Mouse (Mus musculus): ENCODE measurements around the gene Lyrm9.
A peak's percentile ranks its signal among the peaks of the same experiment; 100 is the strongest.

The Lyrm9 gene

DNA sequence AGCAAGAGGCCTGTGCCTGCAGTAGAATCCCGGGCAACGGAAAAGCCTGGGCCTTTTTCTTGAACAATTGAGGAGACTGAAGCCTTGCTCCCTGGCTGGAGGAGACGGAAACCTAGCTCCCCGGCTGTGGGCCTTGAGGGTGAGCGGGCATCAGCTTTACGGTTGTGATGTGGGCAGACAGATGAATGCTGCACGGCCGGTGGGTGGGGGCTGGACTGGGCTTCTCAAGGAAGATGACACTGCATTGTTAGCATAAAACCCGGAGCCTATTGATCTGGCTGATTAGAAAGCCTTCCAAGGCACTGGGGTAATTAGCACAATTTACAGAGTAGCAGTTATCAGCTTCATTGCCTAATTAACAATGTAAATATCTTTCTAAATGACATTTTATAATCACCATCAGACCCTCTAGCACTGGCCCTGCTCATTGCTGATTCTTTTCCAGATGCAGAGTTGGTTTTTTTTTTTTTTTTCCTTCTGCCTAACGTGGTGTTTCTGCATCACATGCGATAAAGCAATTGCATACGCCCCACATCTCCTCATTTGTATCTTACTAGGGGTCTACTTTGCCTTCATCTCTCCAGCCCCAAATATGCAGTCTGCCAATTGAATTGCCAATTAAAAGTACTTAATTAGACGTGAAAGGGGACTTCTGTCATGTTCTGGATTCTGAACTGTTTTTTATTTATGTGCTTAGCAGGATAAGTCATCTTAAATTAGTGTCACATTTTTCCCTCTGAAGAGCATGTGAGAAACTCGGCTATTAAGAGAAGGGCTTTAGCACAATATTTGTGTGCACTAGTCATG lies 10.2 kb upstream of the Lyrm9 start:
- no peak for DNase-seq

DNA sequence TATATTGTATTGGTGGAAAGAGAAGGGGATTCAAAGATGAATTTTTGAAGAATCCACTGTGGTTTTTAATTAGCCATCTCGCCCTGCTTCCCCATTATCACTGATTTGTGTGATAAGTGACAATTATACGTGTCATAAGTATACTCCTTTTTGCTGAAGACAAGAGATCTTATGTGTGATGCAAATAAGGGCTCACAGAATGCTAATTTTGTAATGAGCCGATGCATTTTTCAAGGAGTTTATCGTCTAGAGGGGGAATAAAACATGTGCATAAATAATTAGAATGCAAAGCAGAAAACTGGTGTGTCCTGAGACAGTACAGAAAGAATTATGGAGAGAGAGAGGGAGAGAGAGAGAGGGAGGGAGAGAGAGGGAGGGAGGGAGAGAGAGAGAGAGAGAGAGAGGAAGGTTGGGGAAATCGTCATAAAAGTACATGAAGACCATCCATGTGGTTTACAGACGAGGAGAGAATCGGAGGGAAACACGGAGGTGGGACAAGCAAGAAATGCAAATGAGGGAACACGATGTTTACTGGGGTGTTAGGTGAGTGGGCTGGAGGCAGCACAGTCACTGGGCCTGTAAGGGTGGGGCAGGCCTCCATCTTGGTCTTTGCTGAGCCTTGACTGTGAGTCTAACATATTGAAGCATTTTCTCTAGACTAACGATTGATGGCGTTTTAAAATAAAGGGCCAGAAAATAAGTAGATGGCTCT lies 8.9 kb upstream of the Lyrm9 start:
- DNase-seq = no peak

DNA sequence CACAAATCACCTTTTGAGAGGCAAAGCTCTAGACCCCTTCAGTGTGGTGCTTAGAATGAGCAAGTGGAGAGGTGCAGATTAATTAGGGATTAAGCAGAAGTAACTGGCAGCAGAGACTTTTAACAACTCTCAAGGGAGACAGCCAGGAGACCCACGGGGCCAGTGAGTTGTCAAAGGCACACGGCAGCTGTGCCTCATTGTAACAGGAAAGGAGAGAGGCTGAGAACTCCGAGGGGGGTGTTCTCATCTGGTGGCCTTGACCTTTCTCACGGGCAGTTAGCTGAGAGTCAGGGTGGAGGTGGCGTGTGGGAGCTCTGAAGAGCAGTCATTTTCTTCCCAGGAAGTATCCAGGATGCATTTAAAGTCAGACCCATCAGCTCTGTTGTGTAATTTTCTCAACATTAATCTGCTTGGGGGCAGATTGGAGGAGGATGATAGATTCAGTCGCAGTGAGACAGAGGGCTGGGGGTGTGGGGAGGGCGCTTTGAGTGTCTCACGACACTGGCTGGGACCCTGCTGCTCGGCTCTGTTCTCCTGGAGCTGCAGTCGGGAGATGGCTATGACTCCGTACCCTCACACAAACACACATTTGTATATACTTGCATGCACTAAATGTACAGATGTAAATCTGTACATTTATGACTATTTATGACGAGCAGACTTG lies 5.9 kb upstream of the Lyrm9 start:
- no peak for DNase-seq

DNA sequence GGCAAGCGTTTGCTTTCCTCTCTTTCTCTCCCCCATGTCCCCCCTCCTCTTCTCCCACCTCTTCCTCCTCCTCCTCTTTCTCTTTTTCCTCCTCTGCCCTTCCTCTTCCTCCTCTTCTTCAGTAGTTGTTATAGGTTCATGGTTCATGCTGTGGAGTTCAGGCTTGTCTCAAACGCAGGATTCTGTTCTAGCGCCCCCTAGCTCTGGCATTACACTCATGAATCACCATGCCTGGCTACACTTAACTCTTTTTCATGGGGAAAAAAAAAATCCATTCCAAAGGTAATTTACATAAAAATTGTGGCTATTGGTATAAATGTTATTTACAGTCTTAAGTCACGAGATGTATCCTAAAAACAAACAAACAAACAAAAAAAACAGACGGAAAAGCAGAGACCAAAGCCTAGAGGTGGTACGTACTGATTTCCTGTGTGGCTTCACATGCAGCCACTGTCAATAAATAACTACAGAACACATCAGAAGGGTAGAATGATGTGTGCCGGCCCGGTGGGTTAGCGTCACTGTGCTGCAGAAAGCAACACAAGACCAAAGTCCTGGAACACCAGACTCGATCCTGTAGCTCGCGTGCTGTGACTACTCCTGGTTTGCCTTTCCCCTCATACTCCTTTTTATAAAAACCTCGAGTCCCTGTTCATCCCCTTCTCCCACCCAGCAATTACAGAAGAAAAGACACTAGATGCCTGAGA lies 3.4 kb upstream of the Lyrm9 start:
- DNase-seq = no peak

DNA sequence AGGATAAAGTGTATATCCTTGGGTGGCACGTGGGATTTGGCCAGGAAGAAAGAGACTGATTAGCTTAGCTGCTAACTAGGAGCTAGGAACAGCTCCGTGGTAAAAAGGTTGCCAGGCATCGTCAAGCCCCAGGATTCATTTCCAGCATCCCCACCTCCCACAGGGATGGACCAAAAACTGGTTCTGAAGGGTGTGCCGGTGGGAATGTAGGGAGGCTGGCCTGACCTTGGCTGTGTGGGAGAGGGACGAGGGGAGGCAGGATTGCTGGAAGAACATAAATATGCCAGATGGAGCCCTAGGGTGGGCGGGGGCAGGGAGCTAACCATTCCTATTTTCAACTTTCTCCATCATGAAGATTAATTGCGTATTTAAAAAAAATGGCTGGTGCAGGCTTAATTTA lies 1.2 kb downstream of the Lyrm9 start:
- DNase-seq = peak; percentile 24

DNA sequence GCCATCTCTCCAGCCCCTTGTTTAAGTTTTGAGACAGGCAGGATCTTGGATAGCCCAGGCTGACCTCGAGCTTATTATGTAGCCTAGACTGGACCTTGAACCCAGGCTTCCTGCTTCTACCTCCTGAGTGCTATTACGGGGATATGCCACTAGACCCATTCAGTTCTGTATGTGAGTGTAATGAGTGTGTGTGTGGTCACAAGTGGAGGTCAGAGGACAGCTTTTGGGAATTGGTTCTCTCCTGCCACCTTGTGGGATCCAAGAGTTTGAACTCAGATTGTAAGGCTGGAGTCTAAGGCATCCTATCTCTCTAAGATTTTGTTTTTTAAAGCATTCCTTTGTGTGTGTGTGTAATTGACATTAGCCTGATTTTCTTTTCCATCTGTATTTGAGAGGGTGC lies 2.0 kb downstream of the Lyrm9 start:
- DNase-seq = no peak

DNA sequence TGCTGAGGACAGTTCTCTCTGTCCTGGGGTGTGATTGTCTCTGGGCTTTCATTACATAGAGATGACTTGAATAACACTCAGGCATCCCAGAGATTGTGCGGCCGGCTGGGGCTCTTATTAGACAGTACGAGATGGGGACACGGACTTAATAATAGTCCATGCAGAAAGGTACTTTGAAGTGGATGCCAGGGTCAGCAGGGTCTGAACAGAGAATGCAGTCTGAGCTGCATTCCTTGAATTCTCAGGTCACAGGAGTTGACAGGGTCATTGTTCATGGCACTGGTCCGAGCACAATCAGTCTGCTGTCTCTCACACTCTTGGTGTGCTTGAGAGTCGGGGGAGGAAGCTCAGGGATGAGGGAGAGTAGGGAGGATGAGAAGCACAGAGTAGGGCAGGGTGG lies 3.0 kb downstream of the Lyrm9 start:
- DNase-seq = no peak

DNA sequence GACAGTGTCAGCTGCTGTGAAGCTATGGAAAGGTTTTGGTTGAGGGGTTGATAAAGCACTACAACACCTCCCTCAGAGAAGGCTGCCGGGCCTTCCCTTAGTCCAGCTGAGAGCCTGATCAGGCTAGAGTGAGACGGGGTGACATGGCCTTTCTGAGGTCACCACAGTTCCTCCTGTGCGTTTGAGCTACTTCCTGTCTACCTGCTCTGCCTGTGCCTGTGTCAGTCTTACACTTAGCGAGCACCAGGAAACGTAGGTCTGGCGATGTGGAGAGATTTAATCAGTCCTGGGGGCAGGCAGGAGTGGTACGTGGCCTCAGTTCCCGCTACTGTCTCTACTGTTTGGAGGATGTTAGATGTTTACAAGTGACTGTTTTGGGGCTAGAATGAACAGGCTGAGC lies 3.8 kb downstream of the Lyrm9 start:
- DNase-seq = no peak

DNA sequence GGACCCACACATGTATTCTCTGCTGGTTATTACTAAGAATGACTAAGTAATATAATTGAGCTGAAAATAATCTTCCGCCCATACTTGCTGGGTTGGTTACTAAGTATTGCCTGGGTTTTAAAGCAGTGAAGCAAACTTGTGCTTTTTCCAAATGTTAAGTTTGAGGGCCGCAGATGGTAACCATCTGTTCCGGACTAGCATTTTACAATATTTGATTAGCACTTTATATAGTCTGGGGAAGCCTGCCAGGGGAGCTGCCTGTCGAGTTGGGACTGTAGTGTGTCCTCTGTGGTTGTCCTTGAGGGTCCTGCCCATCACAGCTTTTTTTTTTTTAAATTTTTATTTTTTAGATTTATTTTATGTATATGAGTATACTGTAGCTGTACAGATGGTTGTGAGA lies 5.3 kb downstream of the Lyrm9 start:
- no peak for DNase-seq

DNA sequence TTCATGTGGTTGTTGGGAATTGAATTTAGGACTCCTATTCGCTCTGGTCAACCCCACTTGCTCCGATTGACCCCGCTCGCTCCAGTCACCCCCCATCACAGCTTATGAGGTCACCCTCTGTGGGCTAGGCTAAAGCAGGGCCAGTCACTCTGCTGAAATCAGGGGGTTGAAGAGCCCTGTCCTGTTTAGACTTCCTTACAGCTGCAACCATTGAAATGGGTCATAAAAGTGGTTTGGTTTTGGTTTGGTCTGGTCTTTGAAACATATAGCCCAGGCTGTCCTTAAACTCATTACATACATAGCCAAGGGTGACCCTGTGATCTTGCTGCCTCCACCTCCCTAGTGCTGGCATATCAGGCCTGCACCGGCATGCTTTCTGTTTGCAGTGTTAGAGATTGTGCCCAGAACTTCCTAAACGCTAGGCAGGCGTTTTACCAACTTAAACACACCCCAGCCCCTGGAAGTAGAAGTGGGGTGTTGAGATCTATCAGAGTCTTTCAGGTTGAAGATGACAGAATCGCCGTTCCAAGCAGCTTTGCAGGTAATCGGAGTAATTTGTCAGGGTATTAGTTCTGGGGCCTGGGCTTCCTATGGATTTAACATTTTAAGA lies 5.8 kb downstream of the Lyrm9 start:
- DNase-seq = no peak

DNA sequence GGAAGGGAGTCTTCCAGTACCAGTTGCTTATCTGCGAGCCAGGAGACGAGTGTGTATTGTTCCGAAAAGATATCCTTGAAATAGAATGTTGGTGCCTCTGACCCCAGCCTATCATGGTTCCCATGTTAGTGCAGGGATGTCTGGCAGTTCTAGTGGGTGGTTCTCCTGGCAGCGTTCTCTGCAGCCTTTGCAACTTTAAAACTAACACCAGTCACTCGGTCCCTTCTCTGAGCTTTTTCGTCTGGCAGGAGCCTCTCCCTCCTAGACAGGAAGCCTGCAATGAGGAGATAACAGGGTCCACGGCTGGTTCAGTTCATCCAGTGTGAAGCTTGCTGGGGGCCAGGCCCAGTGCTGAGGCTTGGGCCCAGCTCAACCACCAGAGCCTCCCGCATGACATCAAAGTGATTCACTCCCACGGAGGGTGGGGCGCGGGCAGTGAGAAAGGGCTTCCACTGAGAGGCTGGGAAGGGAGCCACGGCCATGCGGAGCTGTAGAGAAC lies 6.5 kb downstream of the Lyrm9 start:
- DNase-seq = no peak

DNA sequence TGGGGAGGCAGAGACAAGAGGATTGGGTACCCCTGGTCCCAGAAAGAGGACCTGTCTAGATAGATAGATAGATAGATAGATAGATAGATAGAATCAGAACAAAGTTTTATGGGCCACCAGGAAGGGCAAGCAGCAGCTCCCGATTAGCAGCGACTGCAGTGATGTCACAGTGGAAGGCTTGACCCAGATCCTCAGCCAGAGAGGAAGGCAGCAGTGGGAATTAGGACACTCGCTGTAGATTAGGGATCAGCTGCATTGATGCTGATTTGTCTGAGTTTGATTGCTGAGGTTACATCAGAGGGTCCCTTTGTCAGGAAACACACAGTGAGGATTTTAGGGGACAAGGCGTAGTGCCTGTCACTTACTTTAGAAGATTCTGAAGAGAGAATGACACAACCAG lies 10.1 kb downstream of the Lyrm9 start:
- DNase-seq = no peak

DNA sequence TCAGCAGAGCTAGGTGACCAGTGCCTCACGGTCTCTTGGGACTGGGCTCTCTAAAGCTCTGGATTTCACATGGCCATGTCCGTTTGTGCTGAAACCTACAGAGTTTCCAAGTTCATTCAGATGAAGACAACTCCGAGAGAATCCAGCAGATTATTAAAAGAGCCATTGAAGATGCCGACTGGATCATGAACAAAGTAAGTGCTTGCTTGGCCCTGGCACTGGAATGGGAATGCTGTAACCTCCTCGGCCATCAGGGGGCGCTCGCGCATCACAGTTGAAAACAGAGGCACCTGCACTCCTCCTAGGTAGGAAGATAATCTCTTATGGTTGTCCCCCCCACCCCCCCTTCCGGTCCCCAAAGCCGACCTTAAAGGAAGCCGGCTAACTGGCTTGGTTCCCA lies 11.6 kb downstream of the Lyrm9 start:
- DNase-seq = peak; percentile 40

DNA sequence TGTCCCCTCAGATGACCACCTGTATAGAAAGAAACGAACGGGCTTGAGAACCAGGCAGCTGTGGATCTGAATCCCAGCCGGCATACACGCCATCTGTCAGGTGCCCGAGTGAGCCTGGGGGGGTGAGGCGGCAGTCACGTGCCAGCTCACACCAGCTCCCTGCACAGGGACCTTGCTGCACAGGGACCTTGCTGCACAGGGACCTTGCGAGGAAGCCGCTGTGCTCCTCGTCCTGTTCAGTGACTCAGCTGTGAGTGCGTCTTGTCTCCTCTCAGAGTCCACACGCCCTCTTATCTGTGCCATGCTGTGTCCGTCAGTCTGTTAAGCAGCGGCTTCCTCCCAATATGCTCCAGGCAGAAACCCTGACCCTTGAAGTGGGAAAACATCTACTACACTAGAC lies 13.1 kb downstream of the Lyrm9 start:
- no peak for DNase-seq

DNA sequence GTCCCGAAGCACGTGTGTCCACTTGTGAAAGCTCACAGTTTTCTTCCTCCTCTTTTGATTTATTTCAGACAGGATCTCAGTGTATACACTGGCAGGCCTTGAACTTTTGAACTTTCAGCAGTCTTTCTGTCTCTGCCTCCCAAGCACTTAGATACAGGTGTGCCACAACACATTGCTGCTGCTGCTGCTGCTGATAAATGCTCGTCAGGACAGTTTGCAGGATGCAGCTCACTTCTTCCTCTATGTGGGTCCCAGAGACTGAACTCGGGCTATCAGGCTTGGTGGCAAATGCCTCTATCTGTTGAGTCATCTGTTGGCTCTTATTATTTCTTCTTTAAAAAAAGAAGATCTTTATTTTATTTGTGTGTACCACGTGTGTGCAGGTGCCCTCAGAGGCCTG lies 13.8 kb downstream of the Lyrm9 start:
- no peak for DNase-seq

DNA sequence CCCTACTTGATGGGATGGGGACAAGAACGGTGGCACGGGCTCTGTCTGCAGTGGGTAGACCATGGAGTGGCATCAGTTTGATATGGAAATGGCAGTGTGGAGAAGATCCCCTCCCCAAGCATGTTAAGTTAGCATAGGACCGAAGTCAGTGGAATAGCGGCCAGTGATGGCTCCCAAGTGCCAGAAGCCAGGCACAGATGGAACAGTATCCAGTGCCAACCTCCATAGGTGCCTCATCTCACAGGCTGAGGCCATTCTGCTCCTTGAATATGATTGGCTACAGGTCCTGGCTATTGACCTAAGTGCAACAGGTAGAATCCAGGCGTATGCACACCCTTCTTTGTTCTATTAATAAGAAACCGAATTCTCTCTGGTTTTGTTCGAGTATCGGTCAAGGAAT lies 15.6 kb downstream of the Lyrm9 start:
- DNase-seq = no peak

DNA sequence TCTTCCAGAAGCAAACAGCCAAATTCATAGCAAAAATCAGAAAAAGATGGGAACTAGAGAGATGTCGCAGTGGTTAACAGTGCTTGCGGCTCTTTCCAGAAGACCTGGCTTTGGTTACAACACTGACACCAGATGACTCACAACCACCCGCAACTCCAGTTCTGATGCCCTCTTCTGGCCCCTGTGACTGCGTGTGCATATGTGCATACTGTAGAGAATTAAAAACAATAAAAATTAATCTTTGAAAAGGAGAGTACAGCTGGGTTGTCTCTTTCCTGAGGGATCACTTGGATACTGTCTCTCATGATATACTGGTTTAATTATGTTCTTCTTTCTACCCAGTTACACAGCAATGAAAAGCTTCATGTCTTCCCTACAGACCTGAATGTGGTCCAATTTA lies 20.2 kb downstream of the Lyrm9 start:
- no peak for DNase-seq

DNA sequence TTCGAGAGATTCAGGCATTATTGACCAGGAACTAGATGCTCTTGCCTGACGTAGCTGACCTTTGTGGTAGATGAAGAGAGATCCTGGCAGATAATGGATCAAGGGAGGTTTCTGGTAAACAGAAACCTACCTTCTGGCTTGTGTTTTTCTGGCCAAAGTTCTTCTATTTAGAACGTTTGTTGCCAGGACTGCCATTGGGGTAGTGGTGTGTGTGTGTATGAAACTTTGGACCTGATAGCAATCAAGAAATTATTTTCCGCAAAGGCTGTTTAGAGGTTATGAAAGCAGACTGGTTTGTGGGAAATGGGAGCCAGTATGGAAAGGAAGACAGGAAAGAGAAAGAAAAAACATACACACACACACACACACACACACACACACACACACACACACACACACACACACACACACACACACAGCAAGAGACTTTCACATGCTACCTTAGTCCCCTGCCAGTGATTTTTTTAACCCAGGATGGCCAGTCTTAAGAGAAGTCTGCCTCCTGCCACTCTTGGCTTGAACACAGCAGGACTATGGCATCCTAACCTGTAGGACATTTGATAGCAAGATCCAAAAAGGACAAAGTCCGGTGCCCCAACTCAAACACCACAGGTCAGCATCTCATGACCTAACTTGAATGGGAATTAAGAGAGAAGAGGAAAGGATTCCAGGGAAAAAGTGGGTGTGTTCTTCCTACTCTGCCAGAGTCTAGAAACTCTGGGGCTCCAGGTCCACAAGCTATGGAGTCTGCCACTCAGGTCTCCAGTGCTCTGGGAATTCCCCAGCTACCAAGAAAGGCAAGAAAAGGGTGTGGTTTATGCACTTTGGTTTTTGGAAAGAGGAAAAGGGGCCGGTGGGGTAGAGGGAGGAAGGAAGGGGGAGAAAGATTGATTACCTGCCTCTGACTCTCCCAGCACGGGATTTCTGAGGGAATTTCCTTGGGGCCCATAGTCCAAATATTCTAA lies 21.8 kb downstream of the Lyrm9 start:
- DNase-seq = no peak

DNA sequence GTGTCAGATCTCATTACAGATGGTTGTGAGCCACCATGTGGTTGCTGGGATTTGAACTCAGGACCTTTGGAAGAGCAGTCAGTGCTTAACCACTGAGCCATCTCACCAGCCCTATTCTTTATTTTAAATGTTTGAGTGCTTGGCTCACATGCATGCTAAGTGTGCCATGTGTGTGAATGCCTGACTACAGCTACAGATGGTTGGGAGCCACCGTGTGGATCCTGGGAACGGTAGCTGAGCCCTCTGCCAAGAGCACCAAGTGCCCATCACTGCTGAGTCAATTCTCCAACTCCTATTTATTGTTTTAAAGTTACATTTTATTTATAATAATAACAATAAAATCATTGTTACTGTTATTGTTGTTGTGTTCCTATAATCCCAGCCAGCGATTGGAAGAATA lies 23.5 kb downstream of the Lyrm9 start:
- no peak for DNase-seq

DNA sequence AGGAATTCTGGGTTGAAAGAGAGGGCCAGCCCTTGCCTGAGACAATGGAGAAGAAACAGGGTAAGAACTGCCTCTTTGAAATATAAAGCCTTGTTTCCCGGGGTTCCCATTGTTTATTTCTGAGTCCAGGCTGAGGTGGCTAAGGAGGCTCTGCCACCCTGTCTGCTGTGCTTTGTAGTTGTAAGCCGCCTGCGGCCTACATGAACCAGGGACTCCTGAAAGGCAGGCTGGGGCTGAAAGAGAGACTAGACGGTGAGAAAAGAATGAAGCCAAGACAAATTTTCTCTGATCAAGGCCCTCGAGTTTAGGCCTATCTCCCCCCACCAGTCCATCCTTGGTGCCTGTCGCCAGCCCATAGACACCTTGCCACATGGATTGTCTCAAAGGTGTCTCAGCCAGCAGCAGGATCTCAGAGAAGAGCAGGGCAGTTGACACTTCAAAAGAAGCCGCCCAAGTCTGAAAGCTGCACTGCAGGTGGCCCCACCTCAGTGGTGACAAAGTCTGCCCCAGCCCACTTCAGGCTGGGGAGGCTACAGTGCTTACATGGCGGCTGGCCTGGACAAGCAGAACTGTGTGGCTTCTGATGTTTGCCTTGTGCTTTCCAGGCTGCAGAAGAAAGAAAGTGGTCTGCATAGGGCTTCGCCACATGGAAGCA lies 25.0 kb downstream of the Lyrm9 start:
- no peak for DNase-seq

DNA sequence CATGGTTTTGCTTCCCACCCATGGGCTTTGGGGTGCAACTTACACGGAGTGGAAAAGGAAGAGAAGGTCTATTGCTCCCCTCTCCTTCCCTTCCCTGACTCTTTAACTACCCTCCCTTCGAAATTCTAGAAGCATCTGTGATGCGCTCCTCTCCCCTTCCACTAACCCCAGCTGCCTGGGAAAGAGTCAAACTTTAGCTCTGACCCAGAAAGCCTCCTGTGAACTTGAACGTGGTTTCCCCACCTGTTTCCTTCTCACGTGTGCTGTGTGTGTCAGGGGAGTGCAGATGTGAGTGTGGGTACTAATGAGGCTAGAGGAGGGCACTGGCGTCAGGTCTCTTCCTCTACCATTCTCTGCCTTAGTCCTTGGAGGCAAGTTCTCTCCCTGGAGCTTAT lies 25.5 kb downstream of the Lyrm9 start:
- no peak for DNase-seq

Measured in cerebellum, adult 11-12 months (tissue).